Mouse (Mus musculus) hindbrain, embryonic 11.5 days (tissue): ENCODE measurements around the gene R3hcc1l. TPM values are rescaled to one million over a fixed set of nuclear protein-coding genes. Genes with fewer than 3 reads are reported as not detected.

Experiments used
- ATAC-seq: fragments of 200-750 bp; cut with Nextera tagmentation; 2 replicates; pipeline ENCODE4 v1.8.0; 2017; ENCODE audit warnings: mild to moderate bottlenecking, moderate TSS enrichment, moderate library complexity; ENCODE audit not compliant: low FRiP score
- DNase-seq: peaks from one replicate; pipeline ENCODE4 v3.0.0-alpha.2; 2015; ENCODE audit warnings: low spot score
- H3K27ac ChIP-seq: fragments of 300-500 bp; sonication (generic); 2 replicates; pipeline ENCODE4 v1.5.1; 2014; ENCODE audit warnings: mild to moderate bottlenecking, low read depth, low read length
- H3K27me3 ChIP-seq: fragments of 300-500 bp; sonication (generic); 2 replicates; pipeline ENCODE4 v1.6.1; 2014; ENCODE audit warnings: mild to moderate bottlenecking, low read length, moderate library complexity, mixed read lengths; ENCODE audit not compliant: control insufficient read depth, insufficient read depth
- H3K36me3 ChIP-seq: fragments of 300-500 bp; sonication (generic); 2 replicates; pipeline ENCODE4 v1.6.1; 2014; ENCODE audit warnings: mild to moderate bottlenecking, low read length, moderate library complexity, mixed read lengths; ENCODE audit not compliant: control insufficient read depth, insufficient read depth
- H3K4me1 ChIP-seq: fragments of 300-500 bp; sonication (generic); replicated peaks from 2 replicates; pipeline ENCODE4 v1.6.1; 2014; ENCODE audit warnings: low read length, mixed read lengths; ENCODE audit not compliant: control insufficient read depth, insufficient read depth
- H3K4me2 ChIP-seq: fragments of 300-500 bp; sonication (generic); replicated peaks from 2 replicates; pipeline ENCODE4 v1.6.1; 2014; ENCODE audit warnings: mild to moderate bottlenecking, low read depth, low read length
- H3K4me3 ChIP-seq: fragments of 300-500 bp; sonication (generic); 2 replicates; pipeline ENCODE4 v1.5.1; 2014; ENCODE audit warnings: low read depth, low read length
- H3K9ac ChIP-seq: fragments of 300-500 bp; sonication (generic); 2 replicates; pipeline ENCODE4 v1.6.1; 2014; ENCODE audit warnings: low read depth, low read length
- H3K9me3 ChIP-seq: fragments of 300-500 bp; sonication (generic); 2 replicates; pipeline ENCODE4 v1.6.1; 2016; ENCODE audit warnings: low read length; ENCODE audit not compliant: control insufficient read depth
- WGBS: fragments of 180-500 bp; shearing (Covaris S2); extraction: QIAGEN DNeasy Blood & Tissue Kit; methylation state at CpG from one replicate; pipeline ENCODE4 v1.1.7; 2014; 5-methylcytosine and 5-hydroxymethylcytosine counted together
- polyA plus RNA-seq: library from polyadenylated mRNA; unstranded; fragments of >200 nt; fragmentation: Nextera tagmentation; extraction: Ambion mirVana; gene quantifications from 2 replicates; pipeline ENCODE4 v1.2.1, GENCODE M21; 2014

The R3hcc1l gene
- polyA plus RNA-seq, 1 experiment from 2014 or later, result 23.4 TPM

- Histone ChIP-seq H3K9me3 (no peaks in the 10 kb centered on the region), H3K27ac (no peak overlapping the region), H3K4me1 (no peaks in the 10 kb centered on the region), H3K36me3 (0 out of 2 replicates have a peak, but pooled peaks cover 2% of the 10 kb centered on the region), H3K4me3 (no peak overlapping the region), H3K27me3 (no peaks in the 10 kb centered on the region), H3K4me2 (no peak overlapping the region), H3K9ac (no peak overlapping the region)
- DNase-seq, result no peak
- no peak for ATAC-seq
- 98% methylated on average over 4 of the region's 4 CpGs for WGBS
Observed at GRCm38 (mm10) chr19:42566283-42567019, 47.9 kb downstream of the R3hcc1l start.

- no peaks in the 10 kb centered on the region for H3K9me3 ChIP-seq
- H3K4me1 ChIP-seq, result no peaks in the 10 kb centered on the region
- H3K27me3 ChIP-seq, result no peaks in the 10 kb centered on the region
- DNase-seq (no peak), ATAC-seq (no peak)
- no peak overlapping the region for H3K4me3 ChIP-seq
- H3K27ac ChIP-seq, result no peak overlapping the region
- H3K36me3 ChIP-seq, result 0 out of 2 replicates have a peak, but pooled peaks cover 2% of the 10 kb centered on the region
- no peak overlapping the region for H3K4me2 ChIP-seq
- no peak overlapping the region for H3K9ac ChIP-seq
Observed at GRCm38 (mm10) chr19:42567020-42567419, 48.5 kb downstream of the R3hcc1l start.

GRCm38 (mm10) chr19:42569076-42569475, 50.5 kb downstream of the R3hcc1l start:
- no peaks in the 10 kb centered on the region for H3K9me3 ChIP-seq
- H3K27ac ChIP-seq, result no peak overlapping the region
- H3K9ac ChIP-seq, result no peak overlapping the region
- no peaks in the 10 kb centered on the region for H3K4me1 ChIP-seq
- H3K36me3 ChIP-seq, result no peaks in the 10 kb centered on the region
- DNase-seq (no peak), ATAC-seq (no peak)
- no peak overlapping the region for H3K4me2 ChIP-seq
- WGBS, result 93% methylated on average over 2 of the region's 2 CpGs
- no peaks in the 10 kb centered on the region for H3K27me3 ChIP-seq
- H3K4me3 ChIP-seq, result no peak overlapping the region

GRCm38 (mm10) chr19:42571291-42571690, 52.7 kb downstream of the R3hcc1l start:
- Histone ChIP-seq H3K9ac (no peak overlapping the region), H3K27me3 (no peaks in the 10 kb centered on the region), H3K36me3 (no peaks in the 10 kb centered on the region), H3K27ac (no peak overlapping the region), H3K9me3 (no peaks in the 10 kb centered on the region), H3K4me1 (no peaks in the 10 kb centered on the region), H3K4me2 (no peak overlapping the region), H3K4me3 (no peak overlapping the region)
- 82% methylated on average over 4 of the region's 4 CpGs for WGBS
- ATAC-seq, result no peak
- DNase-seq, result no peak

- Histone ChIP-seq H3K27ac (no peak overlapping the region), H3K36me3 (no peaks in the 10 kb centered on the region), H3K27me3 (no peaks in the 10 kb centered on the region), H3K4me1 (no peaks in the 10 kb centered on the region), H3K9ac (no peak overlapping the region), H3K4me2 (no peak overlapping the region), H3K9me3 (no peaks in the 10 kb centered on the region), H3K4me3 (no peak overlapping the region)
- DNase-seq, result no peak
- ATAC-seq, result no peak
- 87% methylated on average over 2 of the region's 2 CpGs for whole genome bisulfite sequencing
Observed at GRCm38 (mm10) chr19:42575317-42575716, 56.8 kb downstream of the R3hcc1l start.

GRCm38 (mm10) chr19:42576856-42577255, 58.3 kb downstream of the R3hcc1l start:
- H3K9ac ChIP-seq, result no peak overlapping the region
- no peak overlapping the region for H3K4me2 ChIP-seq
- H3K9me3 ChIP-seq, result no peaks in the 10 kb centered on the region
- H3K4me3 ChIP-seq, result no peak overlapping the region
- H3K4me1 ChIP-seq, result no peaks in the 10 kb centered on the region
- no peak for ATAC-seq
- no peaks in the 10 kb centered on the region for H3K36me3 ChIP-seq
- no peak overlapping the region for H3K27ac ChIP-seq
- 90% methylated on average over 1 of the region's 1 CpGs for WGBS
- no peaks in the 10 kb centered on the region for H3K27me3 ChIP-seq
- no peak for DNase-seq

- H3K4me3 ChIP-seq, result no peak overlapping the region
- WGBS, result 88% methylated on average over 4 of the region's 4 CpGs
- H3K36me3 ChIP-seq, result no peaks in the 10 kb centered on the region
- H3K9ac ChIP-seq, result no peak overlapping the region
- no peak overlapping the region for H3K27ac ChIP-seq
- no peaks in the 10 kb centered on the region for H3K9me3 ChIP-seq
- no peaks in the 10 kb centered on the region for H3K4me1 ChIP-seq
- H3K4me2 ChIP-seq, result no peak overlapping the region
- no peak for ATAC-seq
- no peak for DNase-seq
- H3K27me3 ChIP-seq, result no peaks in the 10 kb centered on the region
Observed at GRCm38 (mm10) chr19:42578631-42579030, 60.1 kb downstream of the R3hcc1l start.

- Histone ChIP-seq H3K9me3 (no peaks in the 10 kb centered on the region), H3K27ac (no peak overlapping the region), H3K4me2 (no peak overlapping the region), H3K9ac (no peak overlapping the region), H3K27me3 (no peaks in the 10 kb centered on the region), H3K36me3 (no peaks in the 10 kb centered on the region), H3K4me3 (no peak overlapping the region), H3K4me1 (no peaks in the 10 kb centered on the region)
- ATAC-seq (no peak), DNase-seq (no peak)
- WGBS, result 37% methylated on average over 4 of the region's 4 CpGs
Observed at GRCm38 (mm10) chr19:42580701-42581100, 62.1 kb downstream of the R3hcc1l start.

GRCm38 (mm10) chr19:42582811-42583370, 64.3 kb downstream of the R3hcc1l start:
- H3K9ac ChIP-seq, result no peak overlapping the region
- no peaks in the 10 kb centered on the region for H3K36me3 ChIP-seq
- H3K4me2 ChIP-seq, result no peak overlapping the region
- 90% methylated on average over 13 of the region's 13 CpGs for WGBS
- H3K4me1 ChIP-seq, result no peaks in the 10 kb centered on the region
- H3K4me3 ChIP-seq, result no peak overlapping the region
- no peak for DNase-seq
- no peak for ATAC-seq
- H3K9me3 ChIP-seq, result no peaks in the 10 kb centered on the region
- no peak overlapping the region for H3K27ac ChIP-seq
- H3K27me3 ChIP-seq, result no peaks in the 10 kb centered on the region
